Mouse (Mus musculus) embryonic facial prominence, embryonic 12.5 days (tissue): ENCODE measurements at regions not wholly inside any gene's neighbourhood (a gene's known extent, or its start where the extent isn't known, plus 50 kb on each side); places are given as distances from the start of the nearest gene placed in this dataset.

Experiments
- ATAC-seq: fragments of 200-750 bp; cut with Nextera tagmentation; 2 replicates; pipeline ENCODE4 v1.8.0; 2017; ENCODE audit not compliant: insufficient number of reproducible peaks, insufficient read depth, low FRiP score, low TSS enrichment
- H3K27ac ChIP-seq: fragments of 300-500 bp; sonication (generic); 2 replicates; pipeline ENCODE4 v1.5.1; 2016; ENCODE audit warnings: mild to moderate bottlenecking
- H3K27me3 ChIP-seq: fragments of 300-500 bp; sonication (generic); 2 replicates; pipeline ENCODE4 v1.6.1; 2016; ENCODE audit warnings: mild to moderate bottlenecking, moderate library complexity
- H3K36me3 ChIP-seq: fragments of 300-500 bp; sonication (generic); 2 replicates; pipeline ENCODE4 v1.6.1; 2016; ENCODE audit warnings: mild to moderate bottlenecking
- H3K4me1 ChIP-seq: fragments of 300-500 bp; sonication (generic); 2 replicates; pipeline ENCODE4 v1.6.1; 2016
- H3K4me2 ChIP-seq: fragments of 300-500 bp; sonication (generic); replicated peaks from 2 replicates; pipeline ENCODE4 v1.6.1; 2016; ENCODE audit warnings: mild to moderate bottlenecking, moderate library complexity
- H3K4me3 ChIP-seq: fragments of 300-500 bp; sonication (generic); 2 replicates; pipeline ENCODE4 v1.5.1; 2016; ENCODE audit warnings: mild to moderate bottlenecking
- H3K9ac ChIP-seq: fragments of 300-500 bp; sonication (generic); 2 replicates; pipeline ENCODE4 v1.6.1; 2016; ENCODE audit warnings: mild to moderate bottlenecking, moderate library complexity
- H3K9me3 ChIP-seq: fragments of 300-500 bp; sonication (generic); 2 replicates; pipeline ENCODE4 v1.6.1; 2016; ENCODE audit warnings: mild to moderate bottlenecking, moderate library complexity
- WGBS: fragments of 180-500 bp; shearing (Covaris S2); methylation state at CpG from one replicate; pipeline ENCODE4 v1.1.7; 2016; 5-methylcytosine and 5-hydroxymethylcytosine counted together

- Histone ChIP-seq H3K4me2 (no peak overlapping the region), H3K9me3 (no peaks in the 10 kb centered on the region), H3K4me3 (no peak overlapping the region), H3K27ac (no peak overlapping the region), H3K4me1 (no peaks in the 10 kb centered on the region), H3K9ac (no peak overlapping the region), H3K36me3 (no peaks in the 10 kb centered on the region), H3K27me3 (no peaks in the 10 kb centered on the region)
- 76% methylated on average over 7 of the region's 7 CpGs for WGBS
- ATAC-seq = no peak
These were observed 98.8 kb downstream of the Efnb2 start for GRCm38 (mm10) chr8:8562268-8562667.

- H3K36me3 ChIP-seq = no peaks in the 10 kb centered on the region
- ATAC-seq = no peak
- H3K4me3 ChIP-seq = no peak overlapping the region
- no peaks in the 10 kb centered on the region for H3K9me3 ChIP-seq
- no peak overlapping the region for H3K27ac ChIP-seq
- H3K4me1 ChIP-seq = no peaks in the 10 kb centered on the region
- 74% methylated on average over 7 of the region's 7 CpGs for WGBS
- no peak overlapping the region for H3K4me2 ChIP-seq
- H3K27me3 ChIP-seq = no peaks in the 10 kb centered on the region
- H3K9ac ChIP-seq = no peak overlapping the region
These were observed 103.0 kb downstream of the Efnb2 start for GRCm38 (mm10) chr8:8558050-8558449.

DNA sequence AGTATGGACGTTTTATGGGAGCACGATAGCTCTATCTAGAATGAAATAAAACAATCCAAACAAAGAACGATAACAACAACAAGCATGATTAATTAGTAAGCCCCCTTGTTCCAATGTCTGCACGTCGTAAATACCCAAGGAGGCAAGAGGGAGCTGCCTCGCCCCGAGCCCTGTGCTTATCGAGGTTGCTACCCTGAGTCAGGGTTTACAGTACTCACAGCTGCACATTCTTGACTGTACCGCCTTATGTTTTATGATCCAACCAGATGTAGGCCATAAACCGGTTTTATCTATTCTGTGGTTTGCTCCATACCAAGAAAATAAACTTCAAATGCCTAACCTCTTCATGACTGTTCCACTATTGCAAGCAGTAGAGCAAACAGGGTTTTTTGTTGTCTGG lies 104.9 kb downstream of the Efnb2 start:
- no peaks in the 10 kb centered on the region for H3K36me3 ChIP-seq
- no peak overlapping the region for H3K27ac ChIP-seq
- no peak overlapping the region for H3K4me3 ChIP-seq
- WGBS = 85% methylated on average over 10 of the region's 10 CpGs
- H3K27me3 ChIP-seq = no peaks in the 10 kb centered on the region
- no peak overlapping the region for H3K4me2 ChIP-seq
- no peaks in the 10 kb centered on the region for H3K4me1 ChIP-seq
- ATAC-seq = no peak
- no peaks in the 10 kb centered on the region for H3K9me3 ChIP-seq
- H3K9ac ChIP-seq = no peak overlapping the region

DNA sequence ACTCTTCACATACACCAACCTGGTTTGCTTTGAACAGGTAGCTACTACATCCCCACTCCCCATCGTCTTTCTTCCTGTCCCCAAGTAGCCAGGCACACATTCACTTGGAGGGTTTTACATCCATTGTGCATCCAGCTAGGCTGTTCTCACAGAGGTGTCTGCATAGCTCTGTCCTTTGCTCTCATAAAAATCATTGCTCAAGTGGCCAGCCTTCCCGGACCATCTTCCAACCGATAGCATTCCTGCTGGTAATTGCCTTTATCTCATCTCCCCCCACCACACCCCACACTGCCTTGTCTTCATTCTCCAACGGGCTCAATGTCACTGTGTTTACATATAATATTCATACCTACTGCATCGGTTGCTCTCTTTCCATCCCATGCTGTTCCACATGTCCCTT lies 106.4 kb downstream of the Efnb2 start:
- H3K4me2 ChIP-seq = no peak overlapping the region
- WGBS = 87% methylated on average over 5 of the region's 5 CpGs
- no peaks in the 10 kb centered on the region for H3K27me3 ChIP-seq
- no peak overlapping the region for H3K4me3 ChIP-seq
- H3K27ac ChIP-seq = no peak overlapping the region
- H3K9ac ChIP-seq = no peak overlapping the region
- H3K4me1 ChIP-seq = no peaks in the 10 kb centered on the region
- 0 out of 2 replicates have a peak, but pooled peaks cover 3% of the 10 kb centered on the region for H3K9me3 ChIP-seq
- H3K36me3 ChIP-seq = no peaks in the 10 kb centered on the region
- ATAC-seq = no peak

- H3K36me3 ChIP-seq = no peaks in the 10 kb centered on the region
- H3K9ac ChIP-seq = no peak overlapping the region
- H3K4me2 ChIP-seq = no peak overlapping the region
- no peak for ATAC-seq
- WGBS = 69% methylated on average over 1 of the region's 1 CpGs
- no peaks in the 10 kb centered on the region for H3K4me1 ChIP-seq
- H3K9me3 ChIP-seq = 0 out of 2 replicates have a peak, but pooled peaks cover 3% of the 10 kb centered on the region
- no peak overlapping the region for H3K4me3 ChIP-seq
- H3K27ac ChIP-seq = no peak overlapping the region
- no peaks in the 10 kb centered on the region for H3K27me3 ChIP-seq
These were observed 108.3 kb downstream of the Efnb2 start for GRCm38 (mm10) chr8:8552779-8553178.

GRCm38 (mm10) chr8:8536626-8537025 lies 124.4 kb downstream of the Efnb2 start:
- Histone ChIP-seq H3K4me2 (no peak overlapping the region), H3K9ac (no peak overlapping the region), H3K9me3 (no peaks in the 10 kb centered on the region), H3K27me3 (no peaks in the 10 kb centered on the region), H3K4me1 (no peaks in the 10 kb centered on the region), H3K27ac (no peak overlapping the region), H3K4me3 (no peak overlapping the region), H3K36me3 (no peaks in the 10 kb centered on the region)
- WGBS = 77% methylated on average over 5 of the region's 5 CpGs
- no peak for ATAC-seq

DNA sequence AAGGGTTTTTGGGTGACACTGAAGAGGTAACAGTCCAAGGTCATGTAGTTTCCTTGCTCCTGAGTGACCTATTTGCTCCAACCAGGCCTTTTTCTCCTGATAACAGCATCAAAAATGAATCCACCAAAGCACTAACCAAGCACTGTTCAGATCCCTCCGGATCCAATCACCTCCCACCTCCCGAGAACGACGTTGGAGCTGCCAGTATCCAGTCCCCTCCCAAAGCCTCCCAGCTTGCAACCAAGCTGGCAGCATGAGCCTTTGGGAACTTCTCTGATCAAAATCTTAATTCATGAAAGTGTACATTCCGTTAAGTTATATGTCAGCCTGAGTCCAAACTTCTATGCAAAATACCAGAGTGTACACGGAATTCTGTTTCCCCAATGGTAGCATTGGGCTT lies 126.3 kb downstream of the Efnb2 start:
- ATAC-seq = no peak
- 43% methylated on average over 6 of the region's 6 CpGs for WGBS
- Histone ChIP-seq H3K4me1 (no peaks in the 10 kb centered on the region), H3K27me3 (no peaks in the 10 kb centered on the region), H3K9me3 (no peaks in the 10 kb centered on the region), H3K36me3 (no peaks in the 10 kb centered on the region), H3K4me3 (no peak overlapping the region), H3K4me2 (no peak overlapping the region), H3K9ac (no peak overlapping the region), H3K27ac (no peak overlapping the region)

GRCm38 (mm10) chr8:8532907-8533306 lies 128.1 kb downstream of the Efnb2 start:
- no peak overlapping the region for H3K27ac ChIP-seq
- H3K4me3 ChIP-seq = no peak overlapping the region
- no peak overlapping the region for H3K4me2 ChIP-seq
- no peaks in the 10 kb centered on the region for H3K9me3 ChIP-seq
- no peaks in the 10 kb centered on the region for H3K27me3 ChIP-seq
- no peaks in the 10 kb centered on the region for H3K4me1 ChIP-seq
- no peak overlapping the region for H3K9ac ChIP-seq
- no peak for ATAC-seq
- 75% methylated on average over 5 of the region's 5 CpGs for WGBS
- no peaks in the 10 kb centered on the region for H3K36me3 ChIP-seq

DNA sequence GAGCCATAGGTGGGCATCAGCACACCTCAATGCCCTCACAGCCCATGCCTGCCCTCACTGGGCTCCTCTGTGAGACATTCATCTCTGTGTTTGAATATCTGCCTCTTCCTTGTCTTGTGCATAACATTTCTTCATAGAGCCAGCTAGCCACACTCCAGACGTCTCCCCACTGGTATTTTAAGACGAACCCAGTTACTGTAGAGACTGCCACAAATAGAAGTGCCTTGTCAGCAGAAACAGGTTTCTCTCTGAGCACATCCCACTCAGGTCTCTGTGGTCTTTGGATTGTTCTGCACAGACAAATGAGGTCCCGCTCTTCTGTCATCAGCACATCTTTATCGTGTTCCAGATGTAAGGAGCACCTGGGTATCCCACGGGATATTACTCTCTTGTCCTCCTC lies 130.5 kb downstream of the Efnb2 start:
- no peaks in the 10 kb centered on the region for H3K27me3 ChIP-seq
- no peak overlapping the region for H3K4me2 ChIP-seq
- 66% methylated on average over 5 of the region's 5 CpGs for WGBS
- no peaks in the 10 kb centered on the region for H3K36me3 ChIP-seq
- ATAC-seq = no peak
- H3K4me3 ChIP-seq = no peak overlapping the region
- H3K27ac ChIP-seq = no peak overlapping the region
- H3K9ac ChIP-seq = no peak overlapping the region
- no peaks in the 10 kb centered on the region for H3K4me1 ChIP-seq
- H3K9me3 ChIP-seq = no peaks in the 10 kb centered on the region

DNA sequence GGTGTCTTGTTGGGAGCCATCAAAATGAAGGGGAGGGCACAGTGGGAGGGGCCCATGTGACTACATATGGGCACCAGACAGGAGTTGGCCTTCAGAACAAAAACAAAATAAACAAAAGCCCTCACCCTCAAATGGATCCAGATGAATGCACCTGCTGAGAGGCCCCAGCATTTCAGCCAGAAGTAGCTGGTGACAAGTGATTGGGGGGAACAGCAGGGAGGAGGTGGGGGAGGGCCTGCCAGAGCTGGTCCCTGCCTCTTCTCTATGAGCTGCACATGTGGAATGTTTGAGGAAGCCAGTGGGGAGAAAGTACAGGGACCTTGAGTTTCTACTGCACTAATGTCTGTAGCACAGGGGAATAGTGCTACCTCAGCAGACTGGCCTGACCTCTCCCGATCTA lies 139.5 kb downstream of the Efnb2 start:
- H3K9me3 ChIP-seq = no peaks in the 10 kb centered on the region
- ATAC-seq = no peak
- no peaks in the 10 kb centered on the region; the same call in 1 of the 2 replicates for H3K4me1 ChIP-seq
- H3K27ac ChIP-seq = no peak overlapping the region
- no peaks in the 10 kb centered on the region for H3K36me3 ChIP-seq
- H3K27me3 ChIP-seq = no peaks in the 10 kb centered on the region
- H3K4me2 ChIP-seq = no peak overlapping the region
- WGBS = 67% methylated on average over 1 of the region's 1 CpGs
- no peak overlapping the region for H3K9ac ChIP-seq
- no peak overlapping the region for H3K4me3 ChIP-seq

DNA sequence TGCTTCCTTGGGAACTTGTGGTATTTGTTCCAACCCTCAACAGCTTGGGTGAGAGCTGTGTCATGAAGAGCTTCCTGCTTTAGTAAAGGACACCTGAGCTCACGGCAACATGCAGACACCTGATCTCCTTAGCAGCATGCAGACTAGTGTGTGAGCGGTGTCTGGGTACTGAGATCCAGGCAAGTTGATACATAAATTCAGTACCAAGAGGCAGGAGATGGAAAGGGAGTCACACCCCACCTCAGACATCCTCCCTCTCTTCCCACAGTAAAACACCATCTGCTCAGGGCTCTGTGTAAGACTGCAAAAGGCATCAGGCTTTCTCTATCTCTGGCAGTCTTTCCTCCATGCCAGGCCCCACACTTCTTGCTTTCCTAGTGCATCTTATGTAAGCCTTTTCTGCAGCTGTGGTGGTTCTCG lies 141.3 kb downstream of the Efnb2 start:
- H3K36me3 ChIP-seq = no peaks in the 10 kb centered on the region
- no peak overlapping the region for H3K27ac ChIP-seq
- no peak overlapping the region for H3K4me2 ChIP-seq
- no peak overlapping the region for H3K4me3 ChIP-seq
- H3K9me3 ChIP-seq = no peaks in the 10 kb centered on the region
- ATAC-seq = 0 out of 2 replicates have a peak, but pooled peaks have one; percentile 24
- H3K9ac ChIP-seq = no peak overlapping the region
- H3K4me1 ChIP-seq = no peaks in the 10 kb centered on the region; the same call in 1 of the 2 replicates
- no peaks in the 10 kb centered on the region for H3K27me3 ChIP-seq
- WGBS = 85% methylated on average over 3 of the region's 3 CpGs

DNA sequence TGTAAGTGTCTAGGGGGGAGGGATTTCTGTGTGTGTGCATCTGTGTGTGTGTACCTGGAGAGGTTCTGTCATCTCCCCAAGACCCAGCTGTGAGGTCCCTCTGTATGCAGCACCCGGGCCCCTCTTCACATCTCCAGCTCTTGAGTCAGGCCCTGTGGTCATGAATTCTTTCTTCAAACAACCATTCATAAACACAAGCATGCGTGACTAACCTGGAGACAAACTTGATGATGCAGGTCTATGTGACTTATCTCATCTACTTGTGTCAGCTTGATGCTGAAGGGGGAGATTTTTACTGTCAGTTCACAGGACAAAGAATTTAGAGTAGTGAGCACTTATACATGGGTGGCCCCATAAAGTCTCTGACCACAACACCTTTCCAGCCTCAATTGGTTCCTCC lies 143.4 kb downstream of the Efnb2 start:
- Histone ChIP-seq H3K27ac (no peak overlapping the region), H3K36me3 (no peaks in the 10 kb centered on the region), H3K4me1 (peaks cover 5% of the 10 kb centered on the region; the same call in 1 of the 2 replicates), H3K27me3 (no peaks in the 10 kb centered on the region), H3K4me3 (no peak overlapping the region), H3K9ac (no peak overlapping the region), H3K4me2 (no peak overlapping the region), H3K9me3 (no peaks in the 10 kb centered on the region)
- no peak for ATAC-seq
- 54% methylated on average over 2 of the region's 2 CpGs for WGBS

- Histone ChIP-seq H3K9me3 (no peaks in the 10 kb centered on the region), H3K36me3 (no peaks in the 10 kb centered on the region), H3K27me3 (no peaks in the 10 kb centered on the region), H3K4me2 (no peak overlapping the region), H3K4me3 (no peak overlapping the region), H3K4me1 (peaks cover 5% of the 10 kb centered on the region; the same call in 1 of the 2 replicates), H3K9ac (no peak overlapping the region), H3K27ac (no peak overlapping the region)
- 52% methylated on average over 1 of the region's 1 CpGs for WGBS
- no peak for ATAC-seq
These were observed 144.8 kb downstream of the Efnb2 start for GRCm38 (mm10) chr8:8516272-8516671.
